Mouse (Mus musculus) spleen, adult 2 months (tissue): Measurements from ENCODE around the gene Gm49321. TPM values are rescaled to one million over a fixed set of nuclear protein-coding genes. Genes with fewer than 3 reads are reported as not detected.

ENCODE experiments used
- DNase-seq, 2 experiments: peaks; one replicate each; pipeline versions ENCODE4 v3.0.0 to v3.0.0-alpha.2; 2012 to 2021; ENCODE audit warnings: low spot score in 2 of 2, low read depth in 1 of 2
- H3K27ac ChIP-seq: fragments of 200-500 bp; 2 replicates; pipeline ENCODE4 v1.5.1; 2012; ENCODE audit warnings: low read length, inconsistent platforms; ENCODE audit not compliant: insufficient read depth
- H3K27me3 ChIP-seq: fragments of 200-500 bp; 2 replicates; pipeline ENCODE4 v1.6.1; 2012; ENCODE audit warnings: mild to moderate bottlenecking, moderate library complexity, low read length, inconsistent platforms; ENCODE audit not compliant: control insufficient read depth, insufficient read depth
- H3K36me3 ChIP-seq: fragments of 200-500 bp; 2 replicates; pipeline ENCODE4 v1.6.1; 2012; ENCODE audit warnings: mild to moderate bottlenecking, low read length, inconsistent platforms; ENCODE audit not compliant: control insufficient read depth, insufficient read depth
- H3K4me1 ChIP-seq: fragments of 200-500 bp; 2 replicates; pipeline ENCODE4 v1.6.1; 2011; ENCODE audit warnings: inconsistent platforms; ENCODE audit not compliant: control insufficient read depth, insufficient read depth, insufficient read length
- H3K4me3 ChIP-seq: fragments of 200-500 bp; 2 replicates; pipeline ENCODE4 v1.5.1; 2011; ENCODE audit warnings: mild to moderate bottlenecking, inconsistent platforms; ENCODE audit not compliant: insufficient read depth, insufficient read length; ENCODE audit errors: extremely low read depth
- CTCF ChIP-seq: fragments of 200-500 bp; IDR thresholded peaks from 2 replicates; pipeline ENCODE4 v1.5.1; 2011; ENCODE audit warnings: mild to moderate bottlenecking, inconsistent platforms; ENCODE audit not compliant: insufficient read depth, insufficient read length, insufficient replicate concordance; ENCODE audit errors: extremely low read depth
- POLR2A ChIP-seq: fragments of 200-500 bp; IDR thresholded peaks from 2 replicates; pipeline ENCODE4 v1.6.1; 2011; ENCODE audit warnings: low read depth, low read length, inconsistent platforms
- WGBS: fragments of 180-500 bp; shearing (Covaris S2); methylation state at CpG from one replicate; pipeline ENCODE4 v1.1.7; 2018; 5-methylcytosine and 5-hydroxymethylcytosine counted together
- polyA plus RNA-seq: library from polyadenylated mRNA; depleted of rRNA; stranded (reverse); fragments of >200 nt; gene quantifications from 2 replicates; pipeline ENCODE4 v1.2.3, GENCODE M21; 2012

Gene Gm49321
- polyA plus RNA-seq, 1 experiment = 0.48 TPM

GRCm38 (mm10) chr12:73896471-73896870 lies 41.0 kb upstream of the Gm49321 start:
- TF ChIP-seq CTCF (no peak), POLR2A (no peak)
- Histone ChIP-seq H3K27me3 (no peaks in the 10 kb centered on the region), H3K4me1 (no peaks in the 10 kb centered on the region), H3K27ac (no peak overlapping the region), H3K4me3 (no peak overlapping the region), H3K36me3 (no peaks in the 10 kb centered on the region)
- DNase-seq = no peak
- WGBS = 77% methylated on average over 3 of the region's 3 CpGs

GRCm38 (mm10) chr12:73898281-73898680 lies 39.2 kb upstream of the Gm49321 start:
- WGBS = 83% methylated on average over 2 of the region's 2 CpGs
- TF ChIP-seq POLR2A (no peak), CTCF (no peak)
- no peaks in the 10 kb centered on the region for H3K4me1 ChIP-seq
- no peak overlapping the region for H3K4me3 ChIP-seq
- H3K36me3 ChIP-seq = no peaks in the 10 kb centered on the region
- no peak overlapping the region for H3K27ac ChIP-seq
- no peak for DNase-seq
- H3K27me3 ChIP-seq = no peaks in the 10 kb centered on the region

- DNase-seq = no peak
- Histone ChIP-seq H3K27ac (no peak overlapping the region), H3K36me3 (no peaks in the 10 kb centered on the region), H3K27me3 (no peaks in the 10 kb centered on the region), H3K4me3 (no peak overlapping the region), H3K4me1 (peaks cover 2% of the 10 kb centered on the region)
- TF ChIP-seq POLR2A (no peak), CTCF (no peak)
- 77% methylated on average over 5 of the region's 5 CpGs for WGBS
These were observed 33.1 kb upstream of the Gm49321 start for GRCm38 (mm10) chr12:73904133-73904934.

- no peaks in the 10 kb centered on the region for H3K36me3 ChIP-seq
- no peak overlapping the region for H3K4me3 ChIP-seq
- H3K27me3 ChIP-seq = no peaks in the 10 kb centered on the region
- no peak overlapping the region for H3K27ac ChIP-seq
- H3K4me1 ChIP-seq = peaks cover 3% of the 10 kb centered on the region
- DNase-seq = no peak
- WGBS = 60% methylated on average over 2 of the region's 2 CpGs
- TF ChIP-seq POLR2A (no peak), CTCF (no peak)
These were observed 32.4 kb upstream of the Gm49321 start for GRCm38 (mm10) chr12:73905041-73905440.

- no peak overlapping the region for H3K27ac ChIP-seq
- 86% methylated on average over 4 of the region's 4 CpGs for WGBS
- H3K4me1 ChIP-seq = peaks cover 3% of the 10 kb centered on the region
- no peak overlapping the region for H3K4me3 ChIP-seq
- no peak for DNase-seq
- no peaks in the 10 kb centered on the region for H3K27me3 ChIP-seq
- no peaks in the 10 kb centered on the region for H3K36me3 ChIP-seq
- TF ChIP-seq POLR2A (no peak), CTCF (no peak)
These were observed 31.9 kb upstream of the Gm49321 start for GRCm38 (mm10) chr12:73905555-73905954.

- no peak for DNase-seq
- Histone ChIP-seq H3K27ac (peak overlapping the region; percentile 82), H3K36me3 (no peaks in the 10 kb centered on the region), H3K4me3 (peak overlapping the region; percentile 80), H3K27me3 (no peaks in the 10 kb centered on the region), H3K4me1 (peaks cover 3% of the 10 kb centered on the region)
- TF ChIP-seq CTCF (no peak), POLR2A (0 out of 2 replicates have a peak, but pooled peaks have one; percentile 35)
- 5% methylated on average over 18 of the region's 18 CpGs for WGBS
These were observed 30.3 kb upstream of the Gm49321 start for GRCm38 (mm10) chr12:73907079-73907672.
